Mouse (Mus musculus) megakaryocyte, adult 5-6 weeks (primary cell): ENCODE results near the gene Fbxw2. TPM values are rescaled to one million over a fixed set of nuclear protein-coding genes. Genes with fewer than 3 reads are reported as not detected.
"Not testable (repeated sequence)": the region's sequence is repeated elsewhere in the genome, so short reads cannot be mapped to it uniquely, and the experiment has no call there.

Source experiments
- ATAC-seq: 2 replicates; pipeline ENCODE4 v1.8.0; 2016; ENCODE audit warnings: mild to moderate bottlenecking, inconsistent platforms; ENCODE audit not compliant: poor library complexity, severe bottlenecking
- total RNA-seq, 2 experiments: library from RNA; stranded (forward) in 1 of 2; stranded (reverse) in 1 of 2; fragments of 153-499, 151-499 nt in 1 of 2; fragments of 221-1000, 200-1000 nt in 1 of 2; gene quantifications; 2 replicates each; pipeline versions ENCODE4 v1.2.3 to v1.2.4; 2015 to 2017

Gene Fbxw2
- total RNA-seq (2015) = 48.9 and 56.0 TPM in 2 replicates
- 66.2 TPM in 2 replicates for total RNA-seq (2017)

- peak; percentile 100 for ATAC-seq
Observed at GRCm38 (mm10) chr2:34825827-34826459, at the start of gene Fbxw2. Gene Fbxw2, minus strand, starts transcription at chr2:34826311.

GRCm38 (mm10) chr2:34874816-34875345 is 48.8 kb upstream of the Fbxw2 start, which contains the start of gene Psmd5:
Gene Psmd5, minus strand, starts transcription at chr2:34874968.
- no peak for ATAC-seq

GRCm38 (mm10) chr2:34874271-34874670 is 48.2 kb upstream of the Fbxw2 start, which contains the start of gene Cutal:
Gene Cutal, plus strand, starts transcription at chr2:34874396.
- ATAC-seq = no peak

- ATAC-seq = peak; percentile 97
Observed at GRCm38 (mm10) chr2:34870520-34871474, 44.7 kb upstream of the Fbxw2 start.

DNA sequence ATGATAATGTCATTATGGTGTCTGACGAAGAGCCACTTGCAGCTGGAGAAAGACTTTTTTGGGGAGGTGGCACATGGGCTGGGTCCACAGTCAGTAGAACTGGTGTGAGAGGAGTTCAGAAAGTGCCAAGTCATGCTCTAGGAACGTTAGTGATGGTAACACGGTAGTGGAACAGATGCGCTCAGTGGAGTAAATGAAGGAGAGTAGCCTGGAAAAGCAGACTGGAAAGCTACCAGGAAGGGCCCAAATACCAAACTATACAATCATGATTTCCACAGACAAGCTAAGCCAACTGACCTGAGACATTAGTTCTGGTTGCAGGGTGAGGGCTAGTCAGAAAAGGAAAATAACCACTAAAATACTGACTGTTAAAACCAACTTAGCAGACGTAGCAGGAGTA is 43.6 kb upstream of the Fbxw2 start:
- ATAC-seq = 0 out of 2 replicates have a peak, but pooled peaks have one; percentile 28

- ATAC-seq = no peak
Observed at GRCm38 (mm10) chr2:34857728-34858127, 31.6 kb upstream of the Fbxw2 start.

- ATAC-seq = no peak
Observed at GRCm38 (mm10) chr2:34855265-34855664, 29.2 kb upstream of the Fbxw2 start.

- ATAC-seq = no peak
Observed at GRCm38 (mm10) chr2:34847702-34848101, 21.6 kb upstream of the Fbxw2 start.

GRCm38 (mm10) chr2:34843211-34843939 is 17.3 kb upstream of the Fbxw2 start:
- no peak for ATAC-seq

GRCm38 (mm10) chr2:34841706-34842105 is 15.6 kb upstream of the Fbxw2 start:
- ATAC-seq = no peak

GRCm38 (mm10) chr2:34840143-34840542 is 14.0 kb upstream of the Fbxw2 start:
- ATAC-seq = not testable (repeated sequence)

DNA sequence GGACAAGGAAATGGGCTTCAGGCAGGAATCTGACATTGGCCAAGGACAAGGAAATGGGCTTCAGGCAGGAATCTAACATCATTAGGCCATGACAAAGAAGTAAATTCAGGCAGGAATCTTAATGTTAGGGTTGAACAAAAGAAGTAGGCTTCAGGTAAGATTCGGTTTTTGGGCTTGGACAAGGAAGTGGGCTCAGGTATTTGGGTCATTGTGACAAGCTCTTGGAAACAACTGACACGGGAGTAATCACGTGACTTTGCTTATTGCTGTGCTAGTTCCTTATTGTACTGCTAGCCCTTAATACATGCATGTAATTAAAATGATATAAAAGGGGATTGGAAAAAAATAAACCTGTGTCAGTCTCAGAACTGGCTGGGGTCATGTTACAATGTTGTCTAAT is 9.6 kb upstream of the Fbxw2 start:
- ATAC-seq = no peak

DNA sequence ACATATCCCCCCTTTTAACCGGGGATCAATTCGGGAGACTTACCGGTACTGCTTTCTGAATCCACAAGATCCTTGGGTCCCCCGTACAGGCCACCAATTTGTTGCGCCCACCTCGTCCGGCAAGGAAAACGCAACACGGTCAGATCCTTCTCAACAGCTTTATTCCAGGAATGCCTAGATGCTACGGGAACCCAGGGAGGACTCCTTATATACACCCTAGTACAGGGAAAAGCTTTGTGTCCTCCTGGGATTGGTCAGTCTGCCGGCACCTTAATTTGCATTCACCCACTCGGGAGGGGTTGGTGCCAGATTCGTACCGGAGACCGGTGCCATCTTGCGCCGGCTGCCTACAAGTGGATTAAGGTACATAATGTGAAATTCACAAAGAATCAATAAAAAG is 7.5 kb upstream of the Fbxw2 start:
- no peak for ATAC-seq

DNA sequence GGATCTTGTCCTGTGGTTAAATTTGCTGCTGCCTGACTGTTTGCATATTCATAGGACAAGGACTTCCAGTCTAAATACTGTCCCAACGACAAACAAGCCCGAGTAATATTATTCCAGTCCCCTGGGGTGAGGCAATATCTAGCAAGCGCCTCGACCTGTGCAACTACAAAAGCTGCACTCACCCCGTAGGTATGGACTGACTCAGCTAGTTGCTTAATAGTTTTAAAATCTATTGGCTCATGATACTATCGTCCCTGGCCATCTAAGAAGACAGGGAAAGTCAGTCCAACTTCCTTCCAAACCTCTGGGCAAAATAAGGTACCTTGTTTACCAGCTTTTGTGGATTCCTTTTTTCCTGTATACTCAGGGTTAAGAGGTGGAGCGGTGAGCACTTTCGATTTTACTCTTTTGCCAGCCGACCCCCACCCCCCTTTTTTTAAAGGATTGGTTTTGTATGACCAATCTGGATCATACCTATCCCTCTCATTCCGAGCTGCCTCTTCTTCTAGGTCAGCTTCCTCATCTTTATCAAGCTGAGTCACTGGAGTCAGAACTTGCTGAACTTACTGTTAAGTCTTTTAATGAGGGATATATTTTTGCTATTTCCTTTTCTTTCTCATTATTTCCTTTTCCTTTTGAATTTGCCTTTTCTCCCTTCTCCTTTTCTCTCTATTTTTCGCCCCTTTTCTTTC is 6.8 kb upstream of the Fbxw2 start, which contains the start of gene Gm34653:
Gene Gm34653, plus strand, starts transcription at position 242 of the 692 bp plus-strand sequence.
- ATAC-seq = not testable (repeated sequence)

DNA sequence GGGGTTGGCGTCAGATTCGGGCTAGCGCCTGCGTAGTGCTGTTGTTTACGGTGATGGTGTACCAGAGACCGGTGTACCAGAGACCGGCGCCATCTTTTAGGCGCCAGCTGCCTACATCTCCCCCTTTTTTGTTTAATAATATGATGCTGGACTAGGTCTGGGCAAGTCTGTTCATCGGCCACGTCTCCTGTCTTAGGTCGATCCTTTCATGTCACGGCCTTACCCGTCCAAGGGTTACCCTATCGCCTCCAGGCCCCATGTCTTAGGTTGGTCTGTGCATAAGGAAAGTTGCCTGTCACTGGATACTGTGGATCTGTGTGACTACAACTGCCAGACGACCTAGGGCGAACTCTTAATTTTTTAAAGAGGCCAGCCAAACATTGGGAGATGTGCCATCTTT is 4.0 kb upstream of the Fbxw2 start:
- ATAC-seq = not testable (repeated sequence)

- ATAC-seq = peak; percentile 39; the same call in 1 of the 2 replicates
Observed at GRCm38 (mm10) chr2:34828026-34828425, 1.9 kb upstream of the Fbxw2 start.

GRCm38 (mm10) chr2:34827591-34827990 is 1.5 kb upstream of the Fbxw2 start:
- ATAC-seq = no peak

DNA sequence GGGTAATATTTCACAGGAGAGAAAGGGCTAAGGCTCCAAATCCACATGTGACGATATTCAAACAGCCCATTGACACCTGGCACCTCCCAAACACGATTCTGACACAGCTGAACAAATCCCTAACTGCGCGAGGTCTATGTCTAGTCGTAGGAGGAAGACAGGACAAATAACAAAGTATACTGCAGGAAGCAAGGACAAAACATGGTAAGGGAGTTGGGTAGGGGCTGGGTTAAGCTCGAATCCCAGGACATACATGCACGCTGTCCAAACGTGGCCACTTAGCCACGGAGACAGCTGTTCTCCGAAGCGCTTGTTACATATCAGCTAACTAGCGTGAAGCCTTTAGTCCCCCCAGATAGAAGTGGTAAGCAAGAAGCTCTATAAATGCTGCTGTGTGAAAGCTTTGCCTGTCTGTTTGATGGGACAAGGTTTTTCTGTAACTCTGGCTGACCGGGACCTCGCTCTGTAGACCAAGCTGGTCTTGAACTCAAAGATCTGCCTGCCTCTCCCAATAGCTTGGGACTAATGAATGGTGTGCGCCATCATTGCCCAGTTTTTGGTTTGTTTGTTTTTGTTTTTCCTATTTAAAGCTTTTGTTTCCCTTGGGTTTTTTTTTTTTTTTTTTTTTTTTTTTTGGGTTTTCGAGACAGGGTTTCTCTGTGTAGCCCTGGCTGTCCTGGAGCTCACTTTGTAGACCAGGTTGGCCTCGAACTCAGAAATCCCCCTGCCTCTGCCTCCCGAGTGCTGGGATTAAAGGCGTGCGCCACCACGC is 535 bp upstream of the Fbxw2 start:
- 0 out of 2 replicates have a peak, but pooled peaks have one; percentile 6 for ATAC-seq

GRCm38 (mm10) chr2:34818492-34818891 is 7.6 kb downstream of the Fbxw2 start:
- ATAC-seq = no peak
